Mouse (Mus musculus) left cerebral cortex, adult 11 months (tissue): Measurements from ENCODE around the gene Slc50a1.

ENCODE experiments used
- DNase-seq: peaks from one replicate; pipeline ENCODE4 v3.0.0; 2022; ENCODE audit warnings: low spot score

Gene Slc50a1

GRCm38 (mm10) chr3:89294195-89294594 is 23.8 kb upstream of the Slc50a1 start:
- no peak for DNase-seq

- no peak for DNase-seq
Observed at GRCm38 (mm10) chr3:89293247-89293918, 23.0 kb upstream of the Slc50a1 start.

- DNase-seq, result no peak
Observed at GRCm38 (mm10) chr3:89292303-89292702, 21.9 kb upstream of the Slc50a1 start.

- DNase-seq, result no peak
Observed at GRCm38 (mm10) chr3:89291874-89292273, 21.5 kb upstream of the Slc50a1 start.

- no peak for DNase-seq
Observed at GRCm38 (mm10) chr3:89288503-89288928, 18.1 kb upstream of the Slc50a1 start.

GRCm38 (mm10) chr3:89287286-89287685 is 16.9 kb upstream of the Slc50a1 start:
- no peak for DNase-seq

- DNase-seq, result no peak
Observed at GRCm38 (mm10) chr3:89285526-89285925, 15.2 kb upstream of the Slc50a1 start.

GRCm38 (mm10) chr3:89284261-89284660 is 13.9 kb upstream of the Slc50a1 start:
- DNase-seq, result no peak

DNA sequence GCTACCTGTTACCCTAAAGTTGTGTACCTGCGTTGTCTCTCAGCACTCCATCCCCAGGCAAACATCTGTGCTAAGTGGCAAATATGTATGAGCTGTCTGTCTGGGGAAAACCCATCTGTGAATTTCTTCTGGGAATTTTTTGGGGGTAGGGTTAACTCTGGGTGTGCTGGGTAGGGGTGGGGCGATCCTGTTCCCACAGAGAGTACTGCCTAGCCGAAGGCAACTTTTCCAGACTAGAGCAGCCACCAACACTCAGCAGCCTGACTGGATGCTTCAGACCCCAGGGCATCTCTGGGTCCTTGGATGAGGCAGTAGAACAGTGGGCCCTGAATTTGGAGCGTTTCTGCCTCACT is 11.9 kb upstream of the Slc50a1 start:
- no peak for DNase-seq

- peak; percentile 71 for DNase-seq
Observed at GRCm38 (mm10) chr3:89281579-89282290, 11.4 kb upstream of the Slc50a1 start.

- no peak for DNase-seq
Observed at GRCm38 (mm10) chr3:89280606-89281511, 10.5 kb upstream of the Slc50a1 start, which contains the start of gene Efna1. Efna1 (minus strand) TSS chr3:89281142.

DNA sequence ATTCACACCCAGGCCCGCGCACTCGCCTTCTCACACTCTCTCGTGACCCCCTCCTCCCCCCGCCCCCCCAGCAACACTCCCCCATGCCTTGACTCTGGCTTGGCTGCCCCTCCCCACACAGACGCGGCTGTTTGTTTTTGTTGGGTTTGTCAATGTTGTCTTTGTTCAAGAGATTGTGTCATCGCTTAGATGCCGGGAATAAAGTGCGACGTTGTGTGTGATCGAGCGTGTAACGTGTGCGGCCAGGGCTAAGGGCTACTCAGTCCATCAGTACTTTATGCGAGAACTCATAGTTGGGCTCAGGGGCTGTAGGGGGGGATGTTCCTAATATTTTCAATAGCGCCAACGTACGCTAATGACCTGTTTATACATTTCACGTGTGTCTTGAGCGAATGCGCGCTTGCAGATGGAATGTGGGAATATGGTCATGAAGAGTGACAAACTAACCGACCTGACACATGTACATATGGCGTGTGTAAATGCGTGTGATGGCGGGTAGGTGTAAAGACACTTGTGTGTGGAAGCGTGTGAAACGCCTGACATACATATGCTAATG is 9.8 kb upstream of the Slc50a1 start:
- DNase-seq, result no peak

- no peak for DNase-seq
Observed at GRCm38 (mm10) chr3:89279153-89279890, 9.0 kb upstream of the Slc50a1 start.

GRCm38 (mm10) chr3:89278643-89279042 is 8.3 kb upstream of the Slc50a1 start:
- no peak for DNase-seq

DNA sequence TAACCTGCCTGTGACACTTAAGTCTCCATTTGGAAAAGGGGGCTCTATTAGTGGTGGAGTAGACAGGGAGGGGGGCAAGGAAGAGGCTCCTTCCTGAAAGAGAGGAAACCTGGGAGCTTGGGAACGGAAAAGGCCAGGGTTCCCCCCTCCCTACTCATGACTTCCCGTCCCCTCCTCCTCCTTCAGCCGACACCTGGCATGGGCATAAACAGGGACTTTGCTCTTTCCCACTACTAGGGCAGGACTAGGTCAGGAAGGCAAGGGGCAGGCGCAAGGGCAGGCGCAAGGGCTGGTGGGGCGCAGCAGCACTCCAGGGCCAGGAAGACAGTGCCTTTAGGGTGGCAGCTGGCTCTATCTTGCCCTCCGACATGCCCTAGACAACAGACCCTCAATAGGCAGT is 7.7 kb upstream of the Slc50a1 start:
- no peak for DNase-seq

DNA sequence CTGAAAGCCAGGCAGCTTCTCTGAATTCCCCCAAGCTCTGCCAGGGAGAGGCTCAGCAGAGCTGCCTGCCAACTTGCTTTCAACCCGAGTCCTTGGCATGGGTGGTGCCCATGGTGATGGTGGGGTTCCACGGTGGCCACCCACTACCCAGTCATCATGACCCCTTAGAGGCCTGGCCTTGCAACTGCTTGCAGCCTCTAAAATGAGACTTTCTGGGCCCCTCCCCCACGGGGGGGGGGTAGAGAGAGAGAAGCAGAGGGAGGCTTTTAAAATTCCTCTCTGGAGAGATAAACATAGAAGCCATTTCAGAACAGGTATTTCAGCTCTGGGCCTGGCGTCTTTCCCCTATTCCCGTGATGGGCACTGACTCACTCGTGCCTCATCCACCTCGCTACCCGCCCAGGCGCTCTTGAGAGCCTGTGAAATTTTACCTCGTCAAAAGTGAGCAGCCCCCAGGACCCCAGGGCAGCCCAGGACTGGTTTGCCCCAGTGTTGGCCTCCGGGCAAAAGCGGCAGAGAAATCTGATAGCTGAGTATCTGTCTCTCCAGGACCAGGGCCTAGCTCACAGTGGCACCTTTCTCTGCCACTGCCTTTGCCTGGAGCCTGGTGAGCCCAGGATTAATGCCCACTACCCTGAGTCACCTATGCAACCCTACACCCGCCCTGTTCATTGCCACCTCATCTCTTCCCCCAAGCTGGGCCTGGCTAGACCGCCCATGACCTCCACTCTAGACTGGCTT is 7.1 kb upstream of the Slc50a1 start:
- DNase-seq, result no peak

DNA sequence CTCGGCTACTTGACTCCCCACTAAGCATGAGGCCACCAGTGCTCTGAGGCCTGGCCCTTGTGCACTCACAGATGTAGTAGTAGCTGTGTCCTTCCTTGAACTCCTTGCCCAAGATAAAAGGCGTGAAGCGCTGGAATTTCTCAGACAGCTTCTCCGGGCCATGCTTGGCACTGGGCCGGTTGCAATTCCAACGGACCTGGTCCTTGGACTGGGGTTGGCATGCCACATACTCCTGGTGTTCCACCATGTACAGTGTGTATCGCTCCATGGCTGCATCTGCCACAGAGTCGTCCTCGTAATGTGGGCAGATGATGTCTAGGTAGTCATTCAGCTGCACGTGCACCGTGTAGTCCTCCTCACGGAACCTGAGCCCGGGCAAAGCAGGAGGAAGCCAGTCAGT is 5.7 kb upstream of the Slc50a1 start:
- no peak for DNase-seq

DNA sequence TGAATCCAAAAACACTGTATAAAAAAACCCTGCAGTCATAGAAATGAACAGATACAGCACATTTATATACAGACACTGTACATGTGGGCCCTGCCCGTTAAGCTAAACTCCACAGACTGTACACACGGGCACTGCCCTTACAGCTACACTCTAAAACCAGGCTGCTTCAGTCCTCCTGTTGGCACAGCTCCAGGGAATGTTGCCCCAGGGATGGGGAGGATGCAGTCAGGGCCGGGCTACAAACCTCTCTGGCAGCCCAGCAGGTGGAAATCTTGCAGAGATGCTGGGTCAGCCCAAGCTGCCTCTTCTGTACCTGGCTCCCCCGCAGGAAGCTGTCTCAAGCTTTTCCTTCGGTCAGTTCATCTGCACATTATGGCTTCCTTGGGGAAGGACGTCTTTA is 1.4 kb upstream of the Slc50a1 start:
- no peak for DNase-seq

GRCm38 (mm10) chr3:89270891-89271290 is 521 bp upstream of the Slc50a1 start:
- no peak for DNase-seq

DNA sequence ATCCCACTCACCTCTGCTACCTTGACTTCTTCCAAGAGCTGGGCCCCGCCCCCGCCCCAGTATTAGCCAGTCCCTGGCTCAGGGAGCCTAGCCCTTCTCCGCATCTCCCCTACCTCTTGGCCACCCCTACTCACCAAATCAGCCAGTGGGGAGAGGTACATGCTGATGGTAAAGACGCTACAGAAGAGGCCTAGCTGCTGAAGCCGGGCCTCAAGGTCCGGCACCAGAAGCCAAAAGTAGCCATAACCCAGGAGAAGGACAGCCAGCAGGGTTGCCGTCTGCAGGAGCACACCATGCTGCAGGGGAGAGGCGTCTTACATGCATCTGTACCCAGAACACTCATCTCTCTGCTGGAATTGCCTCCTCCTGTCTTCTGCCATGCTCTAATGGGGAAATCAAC is 1.5 kb downstream of the Slc50a1 start:
- DNase-seq, result no peak

- no peak for DNase-seq
Observed at GRCm38 (mm10) chr3:89266439-89266893, 3.9 kb downstream of the Slc50a1 start.
